Mouse (Mus musculus) ES-CJ7 (cell line): Measurements from ENCODE around the gene Tmem229b.
"Not testable (repeated sequence)": the region's sequence is repeated elsewhere in the genome, so short reads cannot be mapped to it uniquely, and the experiment has no call there.

Experiments
- DNase-seq: peaks from one replicate; pipeline ENCODE4 v3.0.0; 2011; ENCODE audit warnings: low read depth, low spot score

Tmem229b gene

GRCm38 (mm10) chr12:78952484-78952883 lies 54.9 kb downstream of the Tmem229b start:
- no peak for DNase-seq

GRCm38 (mm10) chr12:78952053-78952452 lies 55.4 kb downstream of the Tmem229b start:
- no peak for DNase-seq

- no peak for DNase-seq
Measured at GRCm38 (mm10) chr12:78947661-78948060, 59.8 kb downstream of the Tmem229b start.

- no peak for DNase-seq
Measured at GRCm38 (mm10) chr12:78947161-78947560, 60.3 kb downstream of the Tmem229b start.

- DNase-seq, result no peak
Measured at GRCm38 (mm10) chr12:78942931-78943330, 64.5 kb downstream of the Tmem229b start.

GRCm38 (mm10) chr12:78940081-78940480 lies 67.3 kb downstream of the Tmem229b start:
- DNase-seq, result no peak

GRCm38 (mm10) chr12:78939393-78940037 lies 67.9 kb downstream of the Tmem229b start:
- DNase-seq, result no peak

GRCm38 (mm10) chr12:78936494-78936893 lies 70.9 kb downstream of the Tmem229b start:
- DNase-seq, result no peak

- no peak for DNase-seq
Measured at GRCm38 (mm10) chr12:78929900-78930299, 77.5 kb downstream of the Tmem229b start.

- no peak for DNase-seq
Measured at GRCm38 (mm10) chr12:78927287-78927686, 80.1 kb downstream of the Tmem229b start.

GRCm38 (mm10) chr12:78923539-78924189 lies 83.8 kb downstream of the Tmem229b start:
- DNase-seq, result no peak

GRCm38 (mm10) chr12:78922977-78923376 lies 84.5 kb downstream of the Tmem229b start:
- not testable (repeated sequence) for DNase-seq

GRCm38 (mm10) chr12:78922058-78922457 lies 85.4 kb downstream of the Tmem229b start:
- DNase-seq, result no peak

- DNase-seq, result no peak
Measured at GRCm38 (mm10) chr12:78921421-78921820, 86.0 kb downstream of the Tmem229b start.

- peak; percentile 92 for DNase-seq
Measured at GRCm38 (mm10) chr12:78919079-78919712, 88.2 kb downstream of the Tmem229b start.

- DNase-seq, result peak; percentile 93
Measured at GRCm38 (mm10) chr12:78918227-78919078, 89.0 kb downstream of the Tmem229b start.

- peak; percentile 22 for DNase-seq
Measured at GRCm38 (mm10) chr12:78916278-78916677, 91.1 kb downstream of the Tmem229b start.

- DNase-seq, result no peak
Measured at GRCm38 (mm10) chr12:78915561-78915960, 91.9 kb downstream of the Tmem229b start.

- DNase-seq, result no peak
Measured at GRCm38 (mm10) chr12:78914458-78914857, 93.0 kb downstream of the Tmem229b start.
